Mouse (Mus musculus) kidney, postnatal 0 days (tissue): ENCODE measurements around the gene U2af2. TPM values are rescaled to one million over a fixed set of nuclear protein-coding genes. Genes with fewer than 3 reads are reported as not detected.

Source experiments
- ATAC-seq: fragments of 200-750 bp; cut with Nextera tagmentation; replicated peaks from 2 replicates; pipeline ENCODE4 v1.8.0; 2017; ENCODE audit warnings: low read depth, moderate number of reproducible peaks, moderate TSS enrichment, moderate library complexity; ENCODE audit not compliant: low FRiP score
- DNase-seq: peaks from one replicate; pipeline ENCODE4 v3.0.0-alpha.2; 2016; ENCODE audit warnings: low spot score
- H3K27ac ChIP-seq: fragments of 300-500 bp; sonication (generic); 2 replicates; pipeline ENCODE4 v1.5.1; 2014; ENCODE audit warnings: mild to moderate bottlenecking
- H3K27me3 ChIP-seq: fragments of 300-500 bp; sonication (generic); 2 replicates; pipeline ENCODE4 v1.6.1; 2014; ENCODE audit warnings: low read length, mixed read lengths; ENCODE audit not compliant: insufficient read depth
- H3K36me3 ChIP-seq: fragments of 300-500 bp; sonication (generic); 2 replicates; pipeline ENCODE4 v1.6.1; 2014; ENCODE audit warnings: low read length, mixed read lengths; ENCODE audit not compliant: insufficient read depth
- H3K4me1 ChIP-seq: fragments of 300-500 bp; sonication (generic); replicated peaks from 2 replicates; pipeline ENCODE4 v1.6.1; 2014; ENCODE audit warnings: antibody characterized with exemption, low read length, mixed read lengths; ENCODE audit not compliant: insufficient read depth
- H3K4me2 ChIP-seq: fragments of 300-500 bp; sonication (generic); 2 replicates; pipeline ENCODE4 v1.6.1; 2014; ENCODE audit warnings: mild to moderate bottlenecking, low read length, moderate library complexity, mixed read lengths
- H3K4me3 ChIP-seq: fragments of 300-500 bp; sonication (generic); replicated peaks from 2 replicates; pipeline ENCODE4 v1.5.1; 2014; ENCODE audit warnings: low read depth, low read length
- H3K9ac ChIP-seq: fragments of 300-500 bp; sonication (generic); 2 replicates; pipeline ENCODE4 v1.6.1; 2014; ENCODE audit warnings: low read depth, low read length
- H3K9me3 ChIP-seq: fragments of 300-500 bp; sonication (generic); replicated peaks from 2 replicates; pipeline ENCODE4 v1.6.1; 2016; ENCODE audit warnings: low read length, inconsistent platforms, mixed read lengths
- CTCF ChIP-seq: IDR thresholded peaks from 2 replicates; pipeline ENCODE4 v1.5.1; 2016; ENCODE audit warnings: antibody characterized with exemption, low read depth, mild to moderate bottlenecking, moderate library complexity
- WGBS: fragments of 180-500 bp; shearing (Covaris S2); extraction: QIAGEN DNeasy Blood & Tissue Kit; methylation state at CpG from one replicate; pipeline ENCODE4 v1.1.7; 2014; 5-methylcytosine and 5-hydroxymethylcytosine counted together
- polyA plus RNA-seq: library from polyadenylated mRNA; unstranded; fragments of >200 nt; fragmentation: Nextera tagmentation; extraction: Ambion mirVana; gene quantifications from 2 replicates; pipeline ENCODE4 v1.2.1, GENCODE M21; 2015

The U2af2 gene
- polyA plus RNA-seq = 95.0 and 103 TPM in 2 replicates

DNA sequence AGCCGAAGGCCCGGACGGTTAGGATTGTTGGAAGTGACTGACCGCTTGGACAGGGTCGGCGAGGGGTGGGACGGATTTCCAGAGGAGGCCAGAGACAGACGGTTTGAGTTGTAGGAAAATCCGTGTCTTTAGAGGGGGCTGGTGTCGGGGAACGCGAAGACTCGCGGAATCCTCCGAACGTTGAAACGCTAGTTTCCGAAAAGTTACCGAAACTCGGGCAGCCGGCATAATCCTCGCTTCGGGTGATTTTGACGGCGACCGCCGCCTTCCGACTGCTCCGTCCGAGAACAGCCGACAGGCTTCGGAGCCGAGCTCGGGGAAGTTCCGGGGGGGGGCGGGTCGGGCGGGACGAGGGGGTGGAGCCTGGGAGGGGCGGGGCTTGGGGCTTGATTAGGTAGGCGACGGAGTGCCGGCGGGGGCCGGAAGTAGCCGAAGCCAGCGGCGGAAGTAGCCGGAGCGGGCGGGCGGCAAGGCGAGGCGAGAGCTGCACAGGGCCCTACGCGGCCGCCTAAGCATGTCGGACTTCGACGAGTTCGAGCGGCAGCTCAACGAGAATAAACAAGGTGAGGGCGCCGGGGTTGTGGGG is at the start of gene U2af2:
Gene U2af2 (plus strand): TSS at position 370 of the 586 bp plus-strand sequence.
- H3K4me1 ChIP-seq = peaks cover 8% of the 10 kb centered on the region; the same call in 1 of the 2 replicates
- H3K27ac ChIP-seq = peak within 1 kb of the TSS; percentile 98
- H3K9me3 ChIP-seq = no peaks in the 10 kb centered on the region
- WGBS = 1% methylated on average over 60 of the region's 65 CpGs
- H3K4me2 ChIP-seq = peak within 1 kb of the TSS; percentile 77
- peak within 1 kb of the TSS; percentile 77 for H3K4me3 ChIP-seq
- ATAC-seq (peak; percentile 84), DNase-seq (peak; percentile 96)
- TF ChIP-seq CTCF = no peak
- peak within 1 kb of the TSS; percentile 95 for H3K9ac ChIP-seq
- no peaks in the 10 kb centered on the region for H3K27me3 ChIP-seq
- 0 out of 2 replicates have a peak, but pooled peaks cover 7% of the 10 kb centered on the region for H3K36me3 ChIP-seq

DNA sequence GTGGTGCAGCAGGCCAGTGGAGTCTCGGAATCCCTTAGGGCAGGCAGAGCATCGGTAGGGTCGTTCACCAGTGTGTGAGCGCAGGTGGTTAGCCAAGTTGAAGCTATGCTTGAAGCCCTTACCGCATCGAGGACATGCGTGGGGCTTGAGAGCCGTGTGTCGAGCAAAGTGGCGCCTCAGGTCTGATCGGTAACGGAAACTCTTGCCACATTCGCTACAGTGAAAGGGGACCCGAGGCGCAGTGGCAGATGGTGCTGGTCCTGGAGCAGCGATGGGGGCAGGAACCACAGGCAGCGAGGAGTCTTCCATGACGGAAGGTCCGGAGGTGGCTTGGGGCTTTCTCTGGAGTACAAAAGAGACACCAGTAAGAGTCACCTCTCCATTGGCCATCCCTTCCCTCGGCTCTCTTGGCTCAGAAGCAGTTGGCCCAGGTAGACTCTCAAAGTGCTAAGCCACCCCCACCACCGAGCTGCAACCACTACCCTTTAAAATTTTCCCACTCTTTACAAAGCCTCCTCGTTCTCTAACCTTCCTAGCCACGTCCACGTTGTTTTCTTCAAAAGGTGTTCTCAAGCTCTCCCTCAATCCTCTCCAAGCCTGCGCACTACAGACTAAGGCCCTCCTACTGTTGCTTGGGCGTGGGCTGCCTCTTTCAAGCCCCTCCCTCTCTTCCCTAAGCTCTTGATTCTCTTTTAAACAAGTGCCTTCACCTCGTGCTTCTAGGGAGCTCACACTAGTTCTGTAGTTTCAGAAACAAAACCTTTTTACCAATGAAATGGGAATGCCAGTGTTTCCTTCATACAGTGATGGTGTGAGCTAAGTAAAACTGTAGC is 49.0 kb upstream of the U2af2 start:
- Histone ChIP-seq H3K27me3 (no peaks in the 10 kb centered on the region), H3K4me2 (no peak overlapping the region), H3K36me3 (peaks cover 48% of the 10 kb centered on the region), H3K9me3 (no peaks in the 10 kb centered on the region), H3K4me3 (no peak overlapping the region), H3K27ac (no peak overlapping the region), H3K9ac (no peak overlapping the region), H3K4me1 (0 out of 2 replicates have a peak, but pooled peaks cover 4% of the 10 kb centered on the region)
- WGBS = 91% methylated on average over 27 of the region's 27 CpGs
- TF ChIP-seq CTCF = no peak
- ATAC-seq (no peak), DNase-seq (no peak)

DNA sequence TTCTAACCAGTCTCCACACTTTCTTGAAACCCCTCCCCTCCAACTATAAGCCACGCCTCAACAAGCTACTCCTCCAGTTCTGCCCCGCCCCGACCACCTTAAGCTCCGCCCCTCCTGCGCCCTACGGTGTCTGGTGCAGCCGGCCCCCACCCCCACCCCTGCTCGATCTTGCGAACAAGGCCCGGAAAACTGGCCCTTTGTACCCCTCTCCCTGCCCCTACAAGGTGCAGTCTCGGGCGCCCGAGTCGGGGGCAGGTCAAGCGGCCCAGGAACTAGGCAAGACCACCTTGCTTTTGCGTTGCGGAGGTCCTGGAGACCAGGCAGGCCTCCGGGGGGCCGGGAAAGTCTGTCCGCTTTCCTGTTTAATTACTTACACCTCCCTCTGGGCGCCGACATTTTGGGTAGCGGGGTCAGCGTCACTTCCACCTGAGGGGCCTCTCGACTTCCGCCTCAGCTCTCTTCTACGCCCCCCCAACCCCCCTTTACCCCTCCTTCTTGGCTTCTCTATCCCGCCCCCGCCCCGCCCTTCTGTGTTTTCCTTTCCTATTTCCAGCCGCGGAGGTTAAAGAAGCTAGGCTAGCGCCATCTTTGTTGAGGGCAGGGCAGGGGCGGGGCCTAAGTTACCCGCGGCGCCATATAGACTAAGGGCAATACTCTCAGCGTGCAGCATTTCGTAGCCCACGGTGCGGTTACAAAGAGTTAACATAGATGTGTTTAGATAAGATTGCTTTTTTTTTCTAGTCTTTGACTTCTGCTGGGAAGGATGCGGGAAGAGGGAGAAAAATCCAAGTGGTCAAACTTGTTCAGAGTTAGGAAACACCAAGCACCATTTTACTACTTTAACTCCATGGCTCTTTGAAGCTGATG is 47.5 kb upstream of the U2af2 start, which contains the start of the genes Zfp524 and Fiz1:
Gene Zfp524 (plus strand): TSS at position 165 of the 867 bp plus-strand sequence.
Gene Fiz1 (minus strand): TSS at position 447 of the 867 bp plus-strand sequence.
- Histone ChIP-seq H3K4me3 (peak within 1 kb of the TSS; percentile 76), H3K27ac (peak within 1 kb of the TSS; percentile 99), H3K9me3 (no peaks in the 10 kb centered on the region), H3K36me3 (peaks cover 32% of the 10 kb centered on the region), H3K9ac (peak within 1 kb of the TSS; percentile 78), H3K27me3 (no peaks in the 10 kb centered on the region), H3K4me1 (0 out of 2 replicates have a peak, but pooled peaks cover 7% of the 10 kb centered on the region), H3K4me2 (peak within 1 kb of the TSS; percentile 65)
- under 1% methylated on average over 42 of the region's 42 CpGs for WGBS
- DNase-seq (peak; percentile 98), ATAC-seq (peak; percentile 84)
- TF ChIP-seq CTCF = no peak

DNA sequence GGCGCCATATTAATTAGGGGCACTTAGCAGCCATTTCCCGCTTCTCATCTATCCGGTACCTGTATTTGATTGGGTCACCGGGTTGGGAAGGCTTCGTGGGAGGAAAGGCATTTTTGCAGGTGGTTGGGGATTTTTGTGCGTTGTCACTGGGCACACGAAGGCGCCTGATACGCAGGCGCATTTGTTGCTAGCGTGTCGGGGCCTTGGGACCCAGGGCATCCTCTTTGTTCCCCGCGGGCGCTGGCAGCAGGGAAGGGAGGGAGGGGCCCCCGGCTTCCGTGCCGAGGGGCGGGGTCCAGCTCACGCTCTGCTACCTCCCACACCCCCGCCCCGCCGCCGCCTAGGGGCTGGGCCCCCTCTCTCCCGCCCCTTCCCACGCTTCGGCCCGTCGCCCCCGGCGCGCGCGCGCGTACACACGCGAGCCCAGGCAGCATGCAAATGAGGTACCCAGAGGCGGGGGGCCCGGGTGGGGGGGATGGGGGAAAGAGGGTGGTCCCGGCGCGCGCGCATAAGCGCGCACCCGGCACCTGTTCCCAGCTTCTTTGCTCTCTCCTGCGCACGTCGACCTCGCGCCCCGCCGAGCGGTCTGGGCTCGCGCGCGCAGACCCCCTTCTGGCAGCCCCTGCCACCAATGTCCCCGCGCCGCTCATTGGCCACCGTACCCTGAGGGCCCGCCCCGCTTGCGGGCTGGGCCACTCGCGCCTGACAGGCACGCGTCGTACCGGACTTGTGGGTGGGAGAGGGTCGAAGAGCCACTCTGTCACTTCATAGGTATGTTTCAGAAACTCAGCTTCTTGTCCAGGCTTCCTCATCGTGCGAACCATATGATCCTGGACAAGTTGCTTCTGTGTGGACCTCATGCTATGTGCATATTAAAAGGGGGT is 46.6 kb upstream of the U2af2 start, which contains the start of gene Gm44973:
Gene Gm44973 (plus strand): TSS at position 379 of the 884 bp plus-strand sequence.
- H3K4me1 ChIP-seq = 0 out of 2 replicates have a peak, but pooled peaks cover 9% of the 10 kb centered on the region
- WGBS = under 1% methylated on average over 44 of the region's 76 CpGs
- H3K9me3 ChIP-seq = no peaks in the 10 kb centered on the region
- peak within 1 kb of the TSS; percentile 76 for H3K4me3 ChIP-seq
- peaks cover 23% of the 10 kb centered on the region for H3K36me3 ChIP-seq
- peak within 1 kb of the TSS; percentile 78 for H3K9ac ChIP-seq
- H3K27me3 ChIP-seq = no peaks in the 10 kb centered on the region
- DNase-seq (peak; percentile 97), ATAC-seq (peak; percentile 80)
- peak within 1 kb of the TSS; percentile 65 for H3K4me2 ChIP-seq
- peak within 1 kb of the TSS; percentile 99 for H3K27ac ChIP-seq
- 0 out of 2 replicates have a peak, but pooled peaks have one; percentile 10 for TF ChIP-seq CTCF

DNA sequence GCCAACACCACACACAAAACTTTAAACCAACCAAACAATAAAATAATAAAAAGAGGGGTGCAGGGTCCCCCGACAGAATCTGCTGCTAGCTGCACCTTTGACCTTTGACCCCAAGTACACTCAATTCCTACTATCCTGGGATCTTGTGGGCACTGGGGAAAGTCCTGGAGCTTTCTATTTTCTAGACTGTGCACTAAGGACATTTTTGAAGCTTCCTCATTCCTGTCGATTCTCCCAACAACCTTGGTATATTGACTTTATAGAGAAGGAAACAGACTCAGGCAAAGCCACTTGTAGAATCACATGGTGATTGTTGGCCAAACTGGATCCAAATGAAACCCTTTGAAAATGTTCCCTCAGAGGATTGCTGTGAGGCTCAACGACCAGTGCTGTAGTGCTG is 45.9 kb upstream of the U2af2 start:
- no peak for TF ChIP-seq CTCF
- Histone ChIP-seq H3K4me2 (peak overlapping the region; percentile 65), H3K36me3 (peaks cover 16% of the 10 kb centered on the region), H3K9me3 (no peaks in the 10 kb centered on the region), H3K4me1 (0 out of 2 replicates have a peak, but pooled peaks cover 9% of the 10 kb centered on the region), H3K4me3 (peak overlapping the region; percentile 76), H3K27ac (peak overlapping the region; percentile 99), H3K27me3 (no peaks in the 10 kb centered on the region), H3K9ac (peak overlapping the region; percentile 65; the same call in 1 of the 2 replicates)
- 48% methylated on average over 3 of the region's 3 CpGs for WGBS
- DNase-seq = no peak
- no peak for ATAC-seq
